Mouse (Mus musculus): ENCODE measurements at regions not wholly inside any gene's neighbourhood (a gene's known extent, or its start where the extent isn't known, plus 50 kb on each side); places are given as distances from the start of the nearest gene placed in this dataset.
A peak's percentile ranks its signal among the peaks of the same experiment; 100 is the strongest.

GRCm38 (mm10) chr4:70603209-70603852 lies 68.5 kb upstream of the Megf9 start:
- no peaks in the 10 kb centered on the region for H3K36me3 ChIP-seq (ENCODE audit: insufficient read depth, low read length)
- H3K4me1 ChIP-seq (ENCODE audit: insufficient read depth, low read length), result no peaks in the 10 kb centered on the region
- no peak overlapping the region for H3K4me2 ChIP-seq (replicated peaks; ENCODE audit: low read depth, low read length)
- no peak overlapping the region for H3K9ac ChIP-seq (replicated peaks; ENCODE audit: low read length)
- H3K9me3 ChIP-seq (ENCODE audit: low read length), result no peaks in the 10 kb centered on the region
- no peak overlapping the region for H3K27ac ChIP-seq (ENCODE audit: low read length)
- H3K27me3 ChIP-seq (ENCODE audit: insufficient read depth, low read length), result no peaks in the 10 kb centered on the region
- H3K4me3 ChIP-seq (ENCODE audit: low read length), result no peak overlapping the region
- 28% methylated on average over 3 of the region's 3 CpGs for WGBS
- ATAC-seq (ENCODE audit: low FRiP score, low TSS enrichment), result no peak

- WGBS, result 5% methylated on average over 4 of the region's 4 CpGs
Observed at GRCm38 (mm10) chr4:70601301-70601700, 66.5 kb upstream of the Megf9 start.

More at GRCm38 (mm10) chr4:70601301-70601700, 66.5 kb upstream of the Megf9 start:
- no peaks in the 10 kb centered on the region for H3K4me1 ChIP-seq (ENCODE audit: insufficient read depth, low read length)
- no peak overlapping the region for H3K4me3 ChIP-seq (ENCODE audit: low read length)
- H3K36me3 ChIP-seq (ENCODE audit: insufficient read depth, low read length), result no peaks in the 10 kb centered on the region
- ATAC-seq (ENCODE audit: low FRiP score, low TSS enrichment), result peak; percentile 77; the same call in 1 of the 2 replicates
- H3K27ac ChIP-seq (ENCODE audit: low read length), result no peak overlapping the region
- no peak overlapping the region for H3K4me2 ChIP-seq (replicated peaks; ENCODE audit: low read depth, low read length)
- H3K9ac ChIP-seq (replicated peaks; ENCODE audit: low read length), result no peak overlapping the region
- no peaks in the 10 kb centered on the region for H3K9me3 ChIP-seq (ENCODE audit: low read length)
- no peaks in the 10 kb centered on the region for H3K27me3 ChIP-seq (ENCODE audit: insufficient read depth, low read length)
